Mouse (Mus musculus): ENCODE measurements around the gene Iqce. TPM values are rescaled to one million over a fixed set of nuclear protein-coding genes. Genes with fewer than 3 reads are reported as not detected.

Iqce gene
- polyA plus RNA-seq, 1 experiment from 2014 or later, result 22.3 TPM

DNA sequence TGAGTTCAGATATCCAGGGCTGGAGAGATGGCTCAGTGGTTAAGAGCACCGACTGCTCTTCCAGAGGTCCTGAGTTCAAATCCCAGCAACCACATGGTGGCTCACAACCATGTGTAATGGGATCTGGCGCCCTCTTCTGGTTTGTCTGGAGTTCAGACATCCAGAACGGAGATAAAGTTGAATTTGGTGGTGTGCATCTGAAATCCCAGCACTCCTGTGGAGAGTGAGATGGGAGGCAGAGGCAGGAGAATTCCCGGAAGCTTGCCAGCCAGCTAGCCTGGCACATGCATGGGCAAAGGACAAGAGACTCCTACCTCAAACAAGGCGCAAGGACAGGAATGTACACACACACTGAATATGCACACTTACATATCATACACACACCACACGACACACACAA is 57.9 kb downstream of the Iqce start:
- Histone ChIP-seq H3K9ac (no peak overlapping the region), H3K9me3 (no peaks in the 10 kb centered on the region), H3K4me3 (no peak overlapping the region), H3K4me1 (peaks cover 84% of the 10 kb centered on the region), H3K36me3 (peaks cover 15% of the 10 kb centered on the region), H3K4me2 (no peak overlapping the region), H3K27ac (no peak overlapping the region), H3K27me3 (no peaks in the 10 kb centered on the region)
- WGBS, result 88% methylated on average over 6 of the region's 6 CpGs
- no peak for ATAC-seq (ENCODE audit: insufficient number of reproducible peaks, low FRiP score, low TSS enrichment, low read depth)

DNA sequence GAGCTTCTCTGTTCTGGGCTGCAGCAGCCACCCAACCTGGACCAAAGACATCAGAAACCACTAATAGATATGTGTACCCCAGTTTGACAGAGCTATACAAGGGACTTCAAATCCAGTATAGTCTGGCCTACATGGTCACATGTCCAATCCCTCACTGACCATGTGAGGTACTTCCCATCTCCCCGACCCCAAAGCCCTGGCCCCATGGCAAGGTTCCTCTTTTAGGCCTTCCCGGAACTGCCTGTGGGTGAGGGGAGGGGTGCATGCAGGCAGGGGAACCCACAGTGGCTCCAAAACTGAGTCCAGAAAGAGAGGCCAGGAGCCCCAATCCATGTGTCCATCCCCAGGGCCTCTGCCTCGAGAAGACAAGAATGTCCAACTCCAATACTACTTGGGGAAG is 60.1 kb downstream of the Iqce start:
- Histone ChIP-seq H3K9ac (no peak overlapping the region), H3K4me3 (no peak overlapping the region), H3K9me3 (no peaks in the 10 kb centered on the region), H3K4me2 (0 out of 2 replicates have a peak overlapping the region, but pooled peaks have one; percentile 6), H3K4me1 (peaks cover 72% of the 10 kb centered on the region), H3K36me3 (peaks cover 31% of the 10 kb centered on the region), H3K27ac (peak overlapping the region; percentile 93), H3K27me3 (no peaks in the 10 kb centered on the region)
- WGBS, result 48% methylated on average over 3 of the region's 3 CpGs
- ATAC-seq (ENCODE audit: insufficient number of reproducible peaks, low FRiP score, low TSS enrichment, low read depth), result no peak

DNA sequence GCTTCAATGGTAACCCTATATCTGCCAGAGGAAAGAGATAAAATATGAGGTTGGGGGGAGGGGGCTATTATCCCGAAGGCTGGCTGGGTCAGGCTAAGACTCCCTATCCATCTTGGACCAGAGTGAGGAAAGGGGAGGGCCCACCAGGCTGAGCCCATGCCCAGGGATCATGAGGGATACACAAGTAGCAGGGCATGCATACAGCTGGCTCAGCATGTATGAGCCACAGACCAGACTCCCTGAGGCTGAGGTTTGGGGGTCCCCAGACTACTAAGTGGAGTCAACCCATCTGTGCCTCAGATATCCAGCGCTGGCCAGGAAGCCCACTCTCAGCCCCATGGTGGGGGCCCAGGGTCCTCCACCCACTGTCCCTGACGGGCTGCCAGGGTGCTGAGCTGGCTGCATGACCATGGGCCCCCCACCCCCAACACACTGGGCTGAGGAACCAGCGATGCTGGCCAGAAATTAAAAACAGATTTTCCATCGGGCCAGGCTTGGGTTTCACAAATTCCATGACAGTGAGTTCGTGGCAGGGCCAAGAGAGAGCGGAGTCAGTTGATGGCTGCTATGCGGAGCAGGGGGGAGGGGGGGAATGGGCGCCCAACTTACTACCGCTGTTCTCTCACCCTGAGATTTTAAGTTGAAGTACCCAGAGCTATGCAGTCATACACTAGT is 60.8 kb downstream of the Iqce start:
- WGBS, result 27% methylated on average over 10 of the region's 10 CpGs
- H3K9me3 ChIP-seq, result no peaks in the 10 kb centered on the region
- peaks cover 35% of the 10 kb centered on the region for H3K36me3 ChIP-seq
- 0 out of 2 replicates have a peak overlapping the region, but pooled peaks have one; percentile 5 for H3K4me3 ChIP-seq
- H3K4me1 ChIP-seq, result peaks cover 65% of the 10 kb centered on the region
- 0 out of 2 replicates have a peak overlapping the region, but pooled peaks have one; percentile 4 for H3K9ac ChIP-seq
- ATAC-seq (ENCODE audit: insufficient number of reproducible peaks, low FRiP score, low TSS enrichment, low read depth), result peak; percentile 80
- H3K4me2 ChIP-seq, result peak overlapping the region; percentile 35
- H3K27me3 ChIP-seq, result no peaks in the 10 kb centered on the region
- peak overlapping the region; percentile 93 for H3K27ac ChIP-seq

- Histone ChIP-seq H3K9ac (no peak overlapping the region), H3K4me1 (peaks cover 60% of the 10 kb centered on the region), H3K36me3 (peaks cover 38% of the 10 kb centered on the region), H3K27ac (peak overlapping the region; percentile 93), H3K4me2 (peak overlapping the region; percentile 35), H3K4me3 (no peak overlapping the region), H3K9me3 (no peaks in the 10 kb centered on the region), H3K27me3 (no peaks in the 10 kb centered on the region)
- no peak for ATAC-seq (ENCODE audit: insufficient number of reproducible peaks, low FRiP score, low TSS enrichment, low read depth)
- WGBS, result 63% methylated on average over 2 of the region's 2 CpGs
Observed at GRCm38 (mm10) chr5:140640812-140641211, 61.4 kb downstream of the Iqce start.

- H3K9ac ChIP-seq, result no peak overlapping the region
- 71% methylated on average over 14 of the region's 14 CpGs for WGBS
- H3K4me3 ChIP-seq, result no peak overlapping the region
- H3K27ac ChIP-seq, result peak overlapping the region; percentile 93
- H3K9me3 ChIP-seq, result no peaks in the 10 kb centered on the region
- peaks cover 45% of the 10 kb centered on the region for H3K36me3 ChIP-seq
- H3K4me2 ChIP-seq, result no peak overlapping the region
- no peak for ATAC-seq (ENCODE audit: insufficient number of reproducible peaks, low FRiP score, low TSS enrichment, low read depth)
- no peaks in the 10 kb centered on the region for H3K27me3 ChIP-seq
- H3K4me1 ChIP-seq, result peaks cover 51% of the 10 kb centered on the region
Observed at GRCm38 (mm10) chr5:140639871-140640270, 62.3 kb downstream of the Iqce start.

DNA sequence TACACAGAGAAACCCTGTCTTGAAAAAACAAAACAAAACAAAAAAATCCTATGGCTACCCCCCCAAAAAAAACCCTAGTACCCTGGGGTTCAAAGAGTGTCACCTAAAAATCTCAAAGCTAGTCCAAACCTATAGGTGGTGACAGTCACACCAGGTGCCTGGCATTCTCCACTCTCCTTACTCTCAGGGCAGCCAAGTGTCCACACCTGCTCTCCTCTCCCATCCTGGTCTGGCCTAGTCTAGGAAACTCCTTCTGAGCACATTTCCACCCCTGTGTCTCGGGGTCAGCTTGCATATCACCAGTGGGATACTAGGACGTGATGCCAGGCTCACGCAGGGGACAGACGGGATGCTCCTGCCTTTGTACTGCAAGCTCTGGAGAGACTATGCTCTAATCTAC is 62.9 kb downstream of the Iqce start:
- Histone ChIP-seq H3K4me3 (no peak overlapping the region), H3K36me3 (peaks cover 46% of the 10 kb centered on the region), H3K27ac (0 out of 2 replicates have a peak overlapping the region, but pooled peaks have one; percentile 93)

DNA sequence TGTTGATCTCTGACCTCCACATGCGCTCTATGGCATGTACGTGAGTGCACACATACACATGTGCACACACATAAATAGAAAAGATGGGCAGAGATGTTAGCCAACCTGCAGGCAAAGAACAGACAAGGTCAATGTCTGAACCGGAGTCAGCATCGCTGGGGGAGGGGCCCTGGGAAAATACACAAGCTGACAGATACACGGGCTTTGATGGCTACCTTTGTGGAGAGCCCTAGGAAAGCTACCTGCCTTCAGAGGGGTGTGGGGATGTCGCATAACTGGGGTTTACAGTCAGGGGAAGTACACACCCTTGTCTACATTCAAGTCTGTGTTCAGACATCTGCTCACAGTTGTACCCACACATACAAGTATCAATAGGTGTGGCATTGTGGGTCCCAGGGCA is 63.7 kb downstream of the Iqce start:
- Histone ChIP-seq H3K27ac (no peak overlapping the region), H3K9ac (no peak overlapping the region), H3K4me1 (peaks cover 42% of the 10 kb centered on the region), H3K4me3 (no peak overlapping the region), H3K36me3 (peaks cover 49% of the 10 kb centered on the region), H3K4me2 (no peak overlapping the region), H3K9me3 (no peaks in the 10 kb centered on the region), H3K27me3 (no peaks in the 10 kb centered on the region)
- WGBS, result 91% methylated on average over 6 of the region's 6 CpGs
- ATAC-seq (ENCODE audit: insufficient number of reproducible peaks, low FRiP score, low TSS enrichment, low read depth), result no peak

More for the DNA sequence above, 62.9 kb downstream of the Iqce start:
- Histone ChIP-seq H3K4me2 (no peak overlapping the region), H3K9me3 (no peaks in the 10 kb centered on the region), H3K9ac (no peak overlapping the region), H3K27me3 (no peaks in the 10 kb centered on the region), H3K4me1 (peaks cover 47% of the 10 kb centered on the region)
- no peak for ATAC-seq (ENCODE audit: insufficient number of reproducible peaks, low FRiP score, low TSS enrichment, low read depth)
- WGBS, result 90% methylated on average over 4 of the region's 4 CpGs

DNA sequence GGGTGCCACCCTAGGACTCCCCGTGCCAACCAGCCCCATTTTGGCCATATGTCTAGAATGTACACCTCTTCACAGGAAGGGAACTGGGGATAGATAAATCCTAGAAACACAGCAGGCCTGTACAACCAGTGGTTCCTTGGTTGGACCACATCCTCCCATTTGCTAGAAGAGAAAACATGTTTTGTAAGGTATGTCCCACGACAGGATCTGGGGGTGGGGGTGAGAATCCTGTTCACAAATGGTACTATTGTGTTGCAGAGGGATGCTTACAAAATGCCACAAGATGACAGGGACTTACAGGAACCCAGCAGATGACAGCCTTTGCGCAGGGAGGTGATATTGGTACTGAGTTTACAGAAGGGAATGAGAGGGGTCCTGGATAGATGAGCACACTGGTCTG is 64.2 kb downstream of the Iqce start:
- Histone ChIP-seq H3K9ac (0 out of 2 replicates have a peak overlapping the region, but pooled peaks have one; percentile 10), H3K27me3 (no peaks in the 10 kb centered on the region), H3K4me2 (no peak overlapping the region), H3K4me3 (no peak overlapping the region), H3K9me3 (no peaks in the 10 kb centered on the region), H3K4me1 (peaks cover 37% of the 10 kb centered on the region), H3K27ac (no peak overlapping the region), H3K36me3 (peaks cover 54% of the 10 kb centered on the region)
- ATAC-seq (ENCODE audit: insufficient number of reproducible peaks, low FRiP score, low TSS enrichment, low read depth), result no peak
- WGBS, result 88% methylated on average over 3 of the region's 3 CpGs

- Histone ChIP-seq H3K9me3 (no peaks in the 10 kb centered on the region), H3K36me3 (peaks cover 63% of the 10 kb centered on the region), H3K9ac (no peak overlapping the region), H3K4me3 (no peak overlapping the region), H3K27ac (0 out of 2 replicates have a peak overlapping the region, but pooled peaks have one; percentile 29), H3K4me2 (no peak overlapping the region), H3K27me3 (no peaks in the 10 kb centered on the region), H3K4me1 (peaks cover 28% of the 10 kb centered on the region)
- WGBS, result 83% methylated on average over 6 of the region's 6 CpGs
- ATAC-seq (ENCODE audit: insufficient number of reproducible peaks, low FRiP score, low TSS enrichment, low read depth), result no peak
Observed at GRCm38 (mm10) chr5:140637058-140637410, 65.1 kb downstream of the Iqce start.

GRCm38 (mm10) chr5:140636316-140637057 is 65.7 kb downstream of the Iqce start:
- Histone ChIP-seq H3K9ac (no peak overlapping the region), H3K4me2 (no peak overlapping the region), H3K4me3 (no peak overlapping the region), H3K4me1 (peaks cover 22% of the 10 kb centered on the region), H3K27me3 (no peaks in the 10 kb centered on the region), H3K9me3 (no peaks in the 10 kb centered on the region), H3K27ac (no peak overlapping the region), H3K36me3 (peaks cover 69% of the 10 kb centered on the region)
- ATAC-seq (ENCODE audit: insufficient number of reproducible peaks, low FRiP score, low TSS enrichment, low read depth), result no peak
- 82% methylated on average over 7 of the region's 7 CpGs for WGBS

DNA sequence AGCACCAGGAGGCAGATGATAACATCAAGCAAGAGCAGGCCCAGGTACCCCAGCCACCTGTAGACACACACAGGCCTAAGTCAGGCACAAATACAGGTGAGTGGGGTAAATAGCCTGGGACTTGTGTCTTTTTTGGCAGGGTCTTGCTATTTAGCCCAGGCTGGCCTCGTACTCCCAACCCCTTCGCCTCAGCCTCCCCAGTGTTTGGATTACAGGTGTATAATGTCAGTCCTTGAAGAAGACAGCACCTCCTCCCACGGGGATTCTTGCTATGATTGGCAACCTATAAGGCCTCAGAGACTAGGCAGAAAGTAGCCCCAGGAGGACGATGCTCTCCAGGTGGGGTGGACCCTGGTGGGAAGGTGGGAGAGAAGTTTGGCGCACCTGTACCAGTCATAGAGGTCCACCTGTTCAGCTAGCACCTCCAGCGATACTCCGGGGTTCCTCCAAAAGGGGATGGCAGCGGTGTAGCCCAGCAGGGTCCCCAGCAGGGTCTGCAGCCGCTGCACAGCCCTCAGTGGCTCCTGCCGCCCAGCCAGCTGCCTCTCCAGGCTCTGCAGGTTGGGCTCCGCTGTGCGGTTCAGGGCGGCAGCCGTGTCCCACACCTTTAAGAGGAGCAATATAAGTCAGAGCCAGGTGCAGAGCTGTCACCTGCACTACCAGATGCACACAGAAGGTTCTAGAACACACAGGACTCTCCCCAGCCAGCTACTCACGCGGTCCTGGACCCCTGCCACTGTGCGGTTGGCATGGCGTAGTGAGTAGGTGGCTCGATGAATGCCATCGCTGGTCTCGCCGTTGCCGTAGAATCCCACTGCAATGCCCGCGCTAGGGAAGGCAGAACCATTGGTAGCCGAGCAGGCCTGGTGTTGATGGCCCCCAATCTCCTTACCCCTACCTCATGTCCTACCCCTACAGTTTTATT is 67.1 kb downstream of the Iqce start:
- Histone ChIP-seq H3K9me3 (no peaks in the 10 kb centered on the region), H3K4me2 (no peak overlapping the region), H3K27ac (no peak overlapping the region), H3K4me1 (peaks cover 8% of the 10 kb centered on the region), H3K9ac (no peak overlapping the region), H3K36me3 (peaks cover 83% of the 10 kb centered on the region), H3K4me3 (no peak overlapping the region), H3K27me3 (no peaks in the 10 kb centered on the region)
- 92% methylated on average over 26 of the region's 26 CpGs for WGBS
- no peak for ATAC-seq (ENCODE audit: insufficient number of reproducible peaks, low FRiP score, low TSS enrichment, low read depth)

Measured in limb, embryonic 15.5 days (tissue).